Mouse (Mus musculus): ENCODE measurements around the gene Pusl1.

DNA sequence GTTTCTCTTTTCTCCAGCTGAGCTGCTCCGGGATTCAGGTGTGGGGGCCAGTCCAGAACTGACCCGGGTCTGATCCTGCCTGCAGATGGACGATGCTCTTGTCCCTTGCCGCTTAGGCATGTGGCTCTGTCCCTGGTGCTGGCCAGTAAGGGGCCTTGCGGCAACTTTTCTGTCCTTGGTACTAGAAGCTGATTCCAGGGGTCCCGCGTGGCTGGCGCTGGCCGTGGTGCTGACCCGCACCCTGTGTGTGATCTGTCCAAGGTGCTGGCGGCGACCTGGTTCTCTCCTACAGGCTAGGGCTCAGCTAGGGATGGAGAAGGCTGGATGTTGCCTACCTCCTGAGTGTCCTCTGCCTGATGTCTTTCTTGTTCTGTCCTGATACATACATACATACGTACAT, 32.3 kb downstream of the Pusl1 start:
- TF ChIP-seq CTCF (IDR thresholded peaks at IDR 0.05) (no peak), POLR2A (IDR thresholded peaks at IDR 0.05; ENCODE audit: insufficient read depth, low read depth, low read length) (no peak), EP300 (IDR thresholded peaks at IDR 0.05; ENCODE audit: insufficient read depth, low read depth, low read length) (no peak)
